Mouse (Mus musculus): ENCODE results near the gene Med14. TPM values are rescaled to one million over a fixed set of nuclear protein-coding genes. Genes with fewer than 3 reads are reported as not detected.

The Med14 gene
- polyA plus RNA-seq, 1 experiment from 2014 or later: 18.6 TPM

DNA sequence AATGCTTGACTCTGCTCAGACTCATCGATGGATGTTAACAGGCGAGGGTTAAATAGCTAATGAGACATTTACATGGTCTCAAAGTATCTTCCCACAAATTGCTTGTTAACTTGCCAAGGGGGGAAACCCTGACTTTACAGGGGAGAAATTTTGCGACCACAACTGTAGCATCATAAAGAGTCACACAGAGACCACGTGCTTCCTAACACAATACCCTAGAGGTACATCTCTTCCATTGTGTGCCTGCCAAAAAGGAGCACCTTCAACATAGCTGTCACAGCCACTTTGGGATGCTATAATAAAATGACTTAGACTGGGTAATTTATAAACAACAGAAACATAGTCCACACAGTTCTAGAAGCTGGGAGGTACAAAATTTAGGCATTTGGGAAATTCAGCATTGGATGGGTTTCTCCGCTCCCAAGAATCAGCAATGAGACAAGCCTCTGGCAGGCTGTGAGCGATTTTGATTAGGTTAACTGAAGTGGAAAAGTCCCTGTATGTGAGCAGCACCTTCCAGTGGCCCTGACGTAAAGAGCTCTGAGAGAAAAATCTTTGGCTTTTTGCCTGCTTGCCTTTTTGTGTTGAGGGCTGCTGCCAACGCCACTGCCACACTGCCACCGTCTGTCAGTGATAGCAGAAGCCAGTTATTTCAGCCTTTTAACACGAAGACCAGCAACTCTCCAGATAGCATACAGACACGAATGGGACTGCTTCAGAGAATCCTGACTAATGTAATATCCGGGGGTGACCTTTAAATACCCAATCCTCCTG is 116.2 kb downstream of the Med14 start:
- no peak overlapping the region for H3K27ac ChIP-seq (ENCODE audit: low read depth)
- H3K4me1 ChIP-seq (replicated peaks; ENCODE audit: control insufficient read depth, insufficient read depth, low read length): no peaks in the 10 kb centered on the region
- no peak overlapping the region for H3K4me2 ChIP-seq (ENCODE audit: low read length)
- DNase-seq (ENCODE audit: low spot score): no peak
- no peaks in the 10 kb centered on the region for H3K36me3 ChIP-seq (ENCODE audit: control insufficient read depth, insufficient read depth, low read length)
- 0 out of 2 replicates have a peak, but pooled peaks cover 3% of the 10 kb centered on the region for H3K27me3 ChIP-seq (replicated peaks; ENCODE audit: control insufficient read depth, insufficient read depth, low read length)
- no peak overlapping the region for H3K9ac ChIP-seq (ENCODE audit: low read length)
- 66% methylated on average over 12 of the region's 12 CpGs for WGBS
- no peak for ATAC-seq (replicated peaks; ENCODE audit: low FRiP score, low TSS enrichment, low read depth)
- H3K9me3 ChIP-seq (ENCODE audit: control insufficient read depth, low read length): no peaks in the 10 kb centered on the region
- no peak overlapping the region for H3K4me3 ChIP-seq (ENCODE audit: low read depth, low read length)

DNA sequence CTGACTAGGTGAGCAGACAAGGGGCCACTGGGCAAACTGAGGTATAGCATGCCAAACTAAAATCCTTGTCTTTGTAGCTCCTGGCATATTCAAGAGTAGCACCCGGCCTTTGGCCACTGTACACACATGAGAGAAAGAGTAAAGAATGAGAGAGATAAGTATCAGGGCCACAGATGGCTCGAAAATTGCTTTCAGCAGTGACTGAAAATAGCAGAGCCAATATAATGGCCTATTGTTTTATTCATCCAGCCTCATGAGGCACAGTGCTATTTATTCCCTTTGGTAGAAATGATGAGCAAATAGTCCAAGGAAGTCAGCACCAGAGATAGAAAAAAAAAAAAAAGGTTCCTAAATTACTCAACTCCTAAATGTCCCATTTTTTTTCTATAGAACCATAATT is 116.9 kb downstream of the Med14 start:
- H3K36me3 ChIP-seq (ENCODE audit: control insufficient read depth, insufficient read depth, low read length): no peaks in the 10 kb centered on the region
- H3K27me3 ChIP-seq (replicated peaks; ENCODE audit: control insufficient read depth, insufficient read depth, low read length): 0 out of 2 replicates have a peak, but pooled peaks cover 3% of the 10 kb centered on the region
- ATAC-seq (replicated peaks; ENCODE audit: low FRiP score, low TSS enrichment, low read depth) (no peak), DNase-seq (ENCODE audit: low spot score) (no peak)
- H3K4me2 ChIP-seq (ENCODE audit: low read length): no peak overlapping the region
- no peak overlapping the region for H3K9ac ChIP-seq (ENCODE audit: low read length)
- no peaks in the 10 kb centered on the region for H3K4me1 ChIP-seq (replicated peaks; ENCODE audit: control insufficient read depth, insufficient read depth, low read length)
- H3K27ac ChIP-seq (ENCODE audit: low read depth): no peak overlapping the region
- H3K4me3 ChIP-seq (ENCODE audit: low read depth, low read length): no peak overlapping the region
- 47% methylated on average over 2 of the region's 2 CpGs for WGBS
- no peaks in the 10 kb centered on the region for H3K9me3 ChIP-seq (ENCODE audit: control insufficient read depth, low read length)

Other genes with a start within 250 kb of the Med14 start
- gene Atp6ap2, start 174.3 kb downstream of the Med14 start, polyA plus RNA-seq (2014; fragmentation: Nextera tagmentation; extraction: Ambion mirVana): 118 and 122 TPM in 2 replicates
- gene 1810030O07Rik, start 88.4 kb downstream of the Med14 start, polyA plus RNA-seq (2014; fragmentation: Nextera tagmentation; extraction: Ambion mirVana): 39.8 and 46.6 TPM in 2 replicates